Comparison of ENCODE assay signal across 9 mouse cellular contexts in genomic region chr9:41084191-41084901, GRCm38 (mm10).
DNase-seq lines count a peak whose midpoint lies in the region; ATAC-seq lines count a peak whose summit lies in the region.
"Had no signal": no experiment of that assay in that cellular context is flagged by ENCODE, and none has a peak within 500 bp of the region (broad histone marks: within the 10 kb centered on the region; RNA-seq: fewer than 3 reads in every experiment).

No protein-coding gene starts in this region.

- H3K4me2 ChIP-seq in embryonic facial prominence, embryonic 15.5 days (replicated peaks) = peak overlapping the region; percentile 17
- no peak overlapping the region for H3K4me2 ChIP-seq in hindbrain, embryonic 13.5 days
- peak overlapping the region; percentile 10; the same call in 1 of the 2 replicates for H3K4me2 ChIP-seq in liver, embryonic 13.5 days

- no peak overlapping the region for H3K4me3 ChIP-seq in embryonic facial prominence, embryonic 15.5 days (replicated peaks)
- no peak overlapping the region for H3K4me3 ChIP-seq in hindbrain, embryonic 13.5 days
- H3K4me3 ChIP-seq in liver, embryonic 13.5 days (replicated peaks) = no peak overlapping the region

- peak overlapping the region; percentile 66 for H3K27ac ChIP-seq in embryonic facial prominence, embryonic 15.5 days (replicated peaks)
- H3K27ac ChIP-seq in hindbrain, embryonic 13.5 days = no peak overlapping the region
- no peak overlapping the region for H3K27ac ChIP-seq in liver, embryonic 13.5 days
- H3K27ac ChIP-seq: liver, embryonic 14.5 days had no signal

- intact Hi-C loops in left cerebral cortex, postnatal 4 days (cut with DNase I) = no loop called here

- no peaks in the 10 kb centered on the region for H3K27me3 ChIP-seq in embryonic facial prominence, embryonic 15.5 days
- H3K27me3 ChIP-seq in hindbrain, embryonic 13.5 days = no peaks in the 10 kb centered on the region
- no peaks in the 10 kb centered on the region for H3K27me3 ChIP-seq in liver, embryonic 13.5 days

- H3K9me3 ChIP-seq in embryonic facial prominence, embryonic 15.5 days (replicated peaks) = no peaks in the 10 kb centered on the region
- no peaks in the 10 kb centered on the region for H3K9me3 ChIP-seq in hindbrain, embryonic 13.5 days
- no peaks in the 10 kb centered on the region for H3K9me3 ChIP-seq in liver, embryonic 13.5 days (replicated peaks)

- WGBS in embryonic facial prominence, embryonic 15.5 days = 22% methylated on average over 11 of the region's 11 CpGs
- 54% methylated on average over 11 of the region's 11 CpGs for WGBS in hindbrain, embryonic 13.5 days
- WGBS in liver, embryonic 13.5 days (ENCODE audit: insufficient replicate concordance) = 21% methylated on average over 11 of the region's 11 CpGs

- ATAC-seq in embryonic facial prominence, embryonic 15.5 days (ENCODE audit: insufficient number of reproducible peaks, low FRiP score, low TSS enrichment, low read depth) = peak; percentile 86
- ATAC-seq in hindbrain, embryonic 13.5 days (ENCODE audit: low FRiP score) = peak; percentile 43; the same call in 1 of the 2 replicates
- peak; percentile 13; the same call in 1 of the 2 replicates for ATAC-seq in liver, embryonic 13.5 days (ENCODE audit: low read depth)

- no peak overlapping the region for H3K9ac ChIP-seq in embryonic facial prominence, embryonic 15.5 days
- 0 out of 2 replicates have a peak overlapping the region, but pooled peaks have one; percentile 24 for H3K9ac ChIP-seq in hindbrain, embryonic 13.5 days
- peak overlapping the region; percentile 7; the same call in 1 of the 2 replicates for H3K9ac ChIP-seq in liver, embryonic 13.5 days
- H3K9ac ChIP-seq: liver, embryonic 14.5 days had no signal

- DNase-seq in left cerebral cortex, postnatal 4 days = peak; percentile 20
- no peak for DNase-seq in left cerebral cortex, adult 11 months (ENCODE audit: low spot score)
- no peak for DNase-seq in liver, embryonic 13.5 days
- peak; percentile 24 for DNase-seq in thymus, postnatal 4 days
- no peak for DNase-seq in right cerebral cortex, postnatal 36 days (ENCODE audit: low spot score in 2 of 2)
- no peak for DNase-seq in cerebellum, adult 11-12 months

- H3K36me3 ChIP-seq in embryonic facial prominence, embryonic 15.5 days = no peaks in the 10 kb centered on the region
- H3K36me3 ChIP-seq in hindbrain, embryonic 13.5 days = no peaks in the 10 kb centered on the region
- H3K36me3 ChIP-seq in liver, embryonic 13.5 days = no peaks in the 10 kb centered on the region

- H3K4me1 ChIP-seq in embryonic facial prominence, embryonic 15.5 days = peaks cover 25% of the 10 kb centered on the region
- H3K4me1 ChIP-seq in hindbrain, embryonic 13.5 days (replicated peaks) = peaks cover 24% of the 10 kb centered on the region
- peaks cover 71% of the 10 kb centered on the region for H3K4me1 ChIP-seq in liver, embryonic 13.5 days (replicated peaks)

Comparison
In these comparisons a context has a peak if more than half of its experiments do, and no peak if none do; other contexts are left out.
1. DNase-seq: peak in left cerebral cortex, postnatal 4 days (single experiment) and thymus, postnatal 4 days (single experiment); none in left cerebral cortex, adult 11 months (single experiment), liver, embryonic 13.5 days (single experiment), right cerebral cortex, postnatal 36 days (0 of 2) and cerebellum, adult 11-12 months (single experiment).
2. ATAC-seq: peak in every context shown above with its lines; median percentile 86 in embryonic facial prominence, embryonic 15.5 days; 43 in hindbrain, embryonic 13.5 days; 13 in liver, embryonic 13.5 days.